Mouse (Mus musculus): ENCODE results near the gene Sh2d1b1.
A peak's percentile ranks its signal among the peaks of the same experiment; 100 is the strongest.
"Not testable (repeated sequence)": the region's sequence is repeated elsewhere in the genome, so short reads cannot be mapped to it uniquely, and the experiment has no call there.

Sh2d1b1 gene

GRCm38 (mm10) chr1:170277016-170277415, at the start of gene Sh2d1b1:
Gene Sh2d1b1, plus strand, starts transcription at chr1:170277320.
- DNase-seq (ENCODE audit: low read depth): no peak

GRCm38 (mm10) chr1:170232688-170233087, 44.4 kb upstream of the Sh2d1b1 start, which contains the start of gene Sh2d1b2:
Gene Sh2d1b2, plus strand, starts transcription at chr1:170232749.
- not testable (repeated sequence) for DNase-seq (ENCODE audit: low read depth)

- no peak for DNase-seq (ENCODE audit: low read depth)
Observed at GRCm38 (mm10) chr1:170245016-170245415, 32.1 kb upstream of the Sh2d1b1 start.

GRCm38 (mm10) chr1:170254893-170255559, 22.1 kb upstream of the Sh2d1b1 start:
- DNase-seq (ENCODE audit: low read depth): no peak

- peak; percentile 82 for DNase-seq (ENCODE audit: low read depth)
Observed at GRCm38 (mm10) chr1:170255560-170255910, 21.6 kb upstream of the Sh2d1b1 start.

- no peak for DNase-seq (ENCODE audit: low read depth)
Observed at GRCm38 (mm10) chr1:170270281-170270680, 6.8 kb upstream of the Sh2d1b1 start.

- no peak for DNase-seq (ENCODE audit: low read depth)
Observed at GRCm38 (mm10) chr1:170270696-170271095, 6.4 kb upstream of the Sh2d1b1 start.

- no peak for DNase-seq (ENCODE audit: low read depth)
Observed at GRCm38 (mm10) chr1:170273252-170273651, 3.9 kb upstream of the Sh2d1b1 start.

- no peak for DNase-seq (ENCODE audit: low read depth)
Observed at GRCm38 (mm10) chr1:170282415-170283129, 5.5 kb downstream of the Sh2d1b1 start.

- DNase-seq (ENCODE audit: low read depth): no peak
Observed at GRCm38 (mm10) chr1:170292239-170292951, 15.3 kb downstream of the Sh2d1b1 start.

GRCm38 (mm10) chr1:170293257-170293656, 16.1 kb downstream of the Sh2d1b1 start:
- no peak for DNase-seq (ENCODE audit: low read depth)

- no peak for DNase-seq (ENCODE audit: low read depth)
Observed at GRCm38 (mm10) chr1:170294786-170295570, 17.9 kb downstream of the Sh2d1b1 start.

- no peak for DNase-seq (ENCODE audit: low read depth)
Observed at GRCm38 (mm10) chr1:170299496-170299895, 22.4 kb downstream of the Sh2d1b1 start.

- no peak for DNase-seq (ENCODE audit: low read depth)
Observed at GRCm38 (mm10) chr1:170301686-170302085, 24.6 kb downstream of the Sh2d1b1 start.

- DNase-seq (ENCODE audit: low read depth): no peak
Observed at GRCm38 (mm10) chr1:170302456-170302855, 25.3 kb downstream of the Sh2d1b1 start.

GRCm38 (mm10) chr1:170303103-170303502, 26.0 kb downstream of the Sh2d1b1 start:
- no peak for DNase-seq (ENCODE audit: low read depth)

GRCm38 (mm10) chr1:170305002-170305401, 27.9 kb downstream of the Sh2d1b1 start:
- no peak for DNase-seq (ENCODE audit: low read depth)

GRCm38 (mm10) chr1:170306232-170306631, 29.1 kb downstream of the Sh2d1b1 start, which contains the start of gene Gm7694:
Gene Gm7694, minus strand, starts transcription at chr1:170306332.
- DNase-seq (ENCODE audit: low read depth): no peak

GRCm38 (mm10) chr1:170308503-170308902, 31.4 kb downstream of the Sh2d1b1 start, which contains the start of gene Spata46:
Gene Spata46, plus strand, starts transcription at chr1:170308803.
- DNase-seq (ENCODE audit: low read depth): no peak

GRCm38 (mm10) chr1:170311431-170311830, 34.3 kb downstream of the Sh2d1b1 start:
- no peak for DNase-seq (ENCODE audit: low read depth)

- no peak for DNase-seq (ENCODE audit: low read depth)
Observed at GRCm38 (mm10) chr1:170322046-170322445, 44.9 kb downstream of the Sh2d1b1 start.

- no peak for DNase-seq (ENCODE audit: low read depth)
Observed at GRCm38 (mm10) chr1:170323001-170323400, 45.9 kb downstream of the Sh2d1b1 start.
